Comparison of ENCODE assay signal across 10 mouse cellular contexts in genomic region chr6:85513531-85513910, GRCm38 (mm10). TPM values are rescaled to one million over a fixed set of nuclear protein-coding genes. Genes with fewer than 3 reads are reported as not detected.
DNase-seq lines count a peak whose midpoint lies in the region; ATAC-seq and TF ChIP-seq lines count a peak whose summit lies in the region.
"Had no signal": no experiment of that assay in that cellular context is flagged by ENCODE, and none has a peak within 500 bp of the region (broad histone marks: within the 10 kb centered on the region; RNA-seq: fewer than 3 reads in every experiment).

TSS of gene Egr4 (minus strand) at chr6:85513589.

- no peaks in the 10 kb centered on the region for H3K9me3 ChIP-seq in heart, embryonic 10.5 days
- no peaks in the 10 kb centered on the region for H3K9me3 ChIP-seq in embryonic facial prominence, embryonic 14.5 days (ENCODE audit: control insufficient read depth, low read length)
- H3K9me3 ChIP-seq in hindbrain, embryonic 16.5 days (ENCODE audit: control insufficient read depth, low read length), result no peaks in the 10 kb centered on the region
- H3K9me3 ChIP-seq in limb, embryonic 11.5 days (ENCODE audit: control insufficient read depth, low read length), result no peaks in the 10 kb centered on the region

- no peak for TF ChIP-seq POLR2A in myocyte (IDR thresholded peaks at IDR 0.05; ENCODE audit: insufficient read length, low read depth)

- H3K79me2 ChIP-seq in myocyte (ENCODE audit: control insufficient read depth, insufficient read depth), result no peaks in the 10 kb centered on the region

- WGBS in heart, embryonic 10.5 days, result 0% methylated on average over 38 of the region's 38 CpGs
- WGBS in embryonic facial prominence, embryonic 14.5 days, result 2% methylated on average over 35 of the region's 38 CpGs
- under 1% methylated on average over 36 of the region's 38 CpGs for WGBS in hindbrain, embryonic 16.5 days
- WGBS in limb, embryonic 11.5 days, result under 1% methylated on average over 38 of the region's 38 CpGs

- peak within 1 kb of the TSS; percentile 42 for H3K9ac ChIP-seq in embryonic facial prominence, embryonic 14.5 days (ENCODE audit: low read depth, low read length)
- H3K9ac ChIP-seq in hindbrain, embryonic 16.5 days (ENCODE audit: low read depth, low read length), result peak within 1 kb of the TSS; percentile 5; the same call in 1 of the 2 replicates
- H3K9ac ChIP-seq in limb, embryonic 11.5 days (ENCODE audit: low read length), result no peak within 1 kb of the TSS

- peak within 1 kb of the TSS; percentile 81 for H3K4me2 ChIP-seq in embryonic facial prominence, embryonic 14.5 days (ENCODE audit: low read depth, low read length)
- peak within 1 kb of the TSS; percentile 81 for H3K4me2 ChIP-seq in hindbrain, embryonic 16.5 days (ENCODE audit: low read length)
- peak within 1 kb of the TSS; percentile 79 for H3K4me2 ChIP-seq in limb, embryonic 11.5 days (ENCODE audit: low read depth, severe bottlenecking)
- no peak within 1 kb of the TSS for H3K4me2 ChIP-seq in myocyte (ENCODE audit: low read depth)

- no peak within 1 kb of the TSS; the same call in 1 of the 2 replicates for H3K27ac ChIP-seq in heart, embryonic 10.5 days
- no peak within 1 kb of the TSS for H3K27ac ChIP-seq in embryonic facial prominence, embryonic 14.5 days (replicated peaks; ENCODE audit: low read depth, low read length)
- H3K27ac ChIP-seq in hindbrain, embryonic 16.5 days (ENCODE audit: low read depth, low read length), result no peak within 1 kb of the TSS
- H3K27ac ChIP-seq in limb, embryonic 11.5 days (replicated peaks; ENCODE audit: low read depth, low read length), result no peak within 1 kb of the TSS

- H3K27me3 ChIP-seq in heart, embryonic 10.5 days (ENCODE audit: insufficient read depth, poor library complexity, severe bottlenecking), result peaks cover 97% of the 10 kb centered on the region
- peaks cover 75% of the 10 kb centered on the region for H3K27me3 ChIP-seq in embryonic facial prominence, embryonic 14.5 days (replicated peaks; ENCODE audit: control insufficient read depth, insufficient read depth, low read length)
- peaks cover 48% of the 10 kb centered on the region for H3K27me3 ChIP-seq in hindbrain, embryonic 16.5 days (replicated peaks; ENCODE audit: control insufficient read depth, insufficient read depth, low read length)
- H3K27me3 ChIP-seq in limb, embryonic 11.5 days (ENCODE audit: control insufficient read depth, insufficient read depth, low read length), result peaks cover 58% of the 10 kb centered on the region
- peaks cover 47% of the 10 kb centered on the region for H3K27me3 ChIP-seq in myocyte (ENCODE audit: control insufficient read depth, insufficient read depth, insufficient read length)

- H3K4me1 ChIP-seq in heart, embryonic 10.5 days, result peaks cover 27% of the 10 kb centered on the region
- H3K4me1 ChIP-seq in embryonic facial prominence, embryonic 14.5 days (ENCODE audit: control insufficient read depth, insufficient read depth, low read length), result peaks cover 14% of the 10 kb centered on the region; the same call in 1 of the 2 replicates
- H3K4me1 ChIP-seq in hindbrain, embryonic 16.5 days (ENCODE audit: control insufficient read depth, insufficient read depth, low read depth, low read length), result peaks cover 24% of the 10 kb centered on the region
- peaks cover 18% of the 10 kb centered on the region for H3K4me1 ChIP-seq in limb, embryonic 11.5 days (ENCODE audit: control insufficient read depth, insufficient read depth, low read length)

- peak; percentile 63 for ATAC-seq in embryonic facial prominence, embryonic 14.5 days (ENCODE audit: low read depth)
- peak; percentile 76 for ATAC-seq in hindbrain, embryonic 16.5 days
- ATAC-seq in limb, embryonic 11.5 days (ENCODE audit: insufficient number of reproducible peaks, low FRiP score, low TSS enrichment, low read depth), result peak; percentile 51; the same call in 1 of the 2 replicates

- peak within 1 kb of the TSS; percentile 67 for H3K4me3 ChIP-seq in heart, embryonic 10.5 days
- H3K4me3 ChIP-seq in embryonic facial prominence, embryonic 14.5 days (ENCODE audit: low read depth, low read length), result peak within 1 kb of the TSS; percentile 46
- H3K4me3 ChIP-seq in hindbrain, embryonic 16.5 days (ENCODE audit: low read length), result peak within 1 kb of the TSS; percentile 51
- peak within 1 kb of the TSS; percentile 37 for H3K4me3 ChIP-seq in limb, embryonic 11.5 days (ENCODE audit: low read depth, low read length)
- H3K4me3 ChIP-seq in myocyte, result no peak within 1 kb of the TSS

- intact Hi-C loops in heart, postnatal 25 days (cut with DNase I), result no loop called here

- H3ac ChIP-seq in myocyte (ENCODE audit: control insufficient read depth, insufficient read length), result no peak within 1 kb of the TSS

- H3K36me3 ChIP-seq in heart, embryonic 10.5 days, result no peaks in the 10 kb centered on the region
- no peaks in the 10 kb centered on the region for H3K36me3 ChIP-seq in embryonic facial prominence, embryonic 14.5 days (ENCODE audit: control insufficient read depth, insufficient read depth, low read length)
- no peaks in the 10 kb centered on the region for H3K36me3 ChIP-seq in hindbrain, embryonic 16.5 days (ENCODE audit: control insufficient read depth, insufficient read depth, low read length)
- no peaks in the 10 kb centered on the region for H3K36me3 ChIP-seq in limb, embryonic 11.5 days (ENCODE audit: control insufficient read depth, insufficient read depth, low read length)
- no peaks in the 10 kb centered on the region for H3K36me3 ChIP-seq in myocyte (ENCODE audit: control insufficient read depth, insufficient read depth)

- no peak for DNase-seq in heart, embryonic 10.5 days (ENCODE audit: low spot score)
- DNase-seq in heart, postnatal 25 days (ENCODE audit: low spot score), result no peak
- DNase-seq in adrenal gland, postnatal 25 days, result peak; percentile 50
- DNase-seq in embryonic facial prominence, embryonic 14.5 days (ENCODE audit: low spot score), result peak; percentile 54
- DNase-seq in limb, embryonic 11.5 days (ENCODE audit: low spot score), result peak; percentile 69
- peak; percentile 80 for DNase-seq in testis, postnatal 14 days (ENCODE audit: low spot score)

TF ChIP-seq in myocyte, 11 proteins besides CTCF, POLR2A, EP300 and RAD21:
- peak; percentile 67 for TF ChIP-seq SRF (IDR thresholded peaks at IDR 0.05; ENCODE audit: control insufficient read depth, insufficient read length, low read depth)
- TF ChIP-seq E2F4 (IDR thresholded peaks at IDR 0.05; ENCODE audit: insufficient read depth), result no peak

RNA-seq across cellular contexts. Expression of gene Egr4, which starts in this region (rescaled TPM):
- not detected in 2 replicates for polyA plus RNA-seq in heart, embryonic 10.5 days (2016; fragmentation: Nextera tagmentation; extraction: Ambion mirVana)
- not detected for total RNA-seq in heart, postnatal 25 days (2021)
- not detected in 2 replicates for total RNA-seq in adrenal gland, postnatal 25 days (2021)
- not detected in 2 replicates for polyA plus RNA-seq in embryonic facial prominence, embryonic 14.5 days (2014; fragmentation: Nextera tagmentation; extraction: Ambion mirVana)
- not detected in 2 replicates for polyA plus RNA-seq in hindbrain, embryonic 16.5 days (2015; fragmentation: Nextera tagmentation; extraction: Ambion mirVana)
- polyA plus RNA-seq in limb, embryonic 11.5 days (2014; fragmentation: Nextera tagmentation; extraction: Ambion mirVana), result not detected in 2 replicates
- not detected for polyA plus RNA-seq in myocyte (2012; fragmentation: generic; extraction: Trizol)
- polyA plus RNA-seq: C2C12; large intestine, adult 2 months had no signal

Comparison
In these comparisons a context has a peak if more than half of its experiments do, and no peak if none do; other contexts are left out.
1. Peak in DNase-seq in adrenal gland, postnatal 25 days; RNA of the gene not detected or under 1 TPM.
2. Peak in DNase-seq, ATAC-seq, H3K4me3 ChIP-seq, H3K9ac ChIP-seq and H3K4me2 ChIP-seq in embryonic facial prominence, embryonic 14.5 days; RNA of the gene not detected or under 1 TPM.
3. Peak in ATAC-seq, H3K4me3 ChIP-seq, H3K9ac ChIP-seq and H3K4me2 ChIP-seq in hindbrain, embryonic 16.5 days; RNA of the gene not detected or under 1 TPM.
4. Peak in DNase-seq, ATAC-seq, H3K4me3 ChIP-seq and H3K4me2 ChIP-seq in limb, embryonic 11.5 days; RNA of the gene not detected or under 1 TPM.